Mouse (Mus musculus): Measurements from ENCODE around the gene Lrpap1. TPM values are rescaled to one million over a fixed set of nuclear protein-coding genes. Genes with fewer than 3 reads are reported as not detected.
A peak's percentile ranks its signal among the peaks of the same experiment; 100 is the strongest.

Lrpap1 gene
- polyA plus RNA-seq, 1 experiment from 2014 or later: 47.7 TPM

DNA sequence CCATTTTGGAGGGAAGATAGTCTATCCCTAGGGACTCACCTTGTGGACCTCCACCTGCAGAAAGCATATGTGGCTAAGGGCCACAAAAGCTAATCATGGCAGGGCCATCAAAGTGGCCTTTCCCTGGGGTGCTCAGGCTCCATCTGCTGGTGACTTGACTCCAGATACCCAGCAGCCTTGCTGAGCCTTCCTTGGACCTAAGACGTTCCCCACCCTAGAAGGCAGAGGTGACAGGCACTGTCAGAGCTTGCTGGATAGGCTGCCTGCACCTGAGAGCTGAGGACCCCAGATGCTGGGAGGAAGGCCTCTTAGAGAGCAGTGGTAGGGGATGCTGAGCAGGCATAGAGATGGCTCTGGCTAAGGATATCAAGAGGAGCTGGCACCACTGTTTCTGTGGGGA lies 25.7 kb upstream of the Lrpap1 start:
- H3K4me2 ChIP-seq (replicated peaks; ENCODE audit: low read depth): no peak overlapping the region
- no peak overlapping the region for H3K9ac ChIP-seq (ENCODE audit: low read depth, low read length)
- no peaks in the 10 kb centered on the region for H3K4me1 ChIP-seq (replicated peaks; ENCODE audit: control insufficient read depth, insufficient read depth, low read length)
- no peak for ATAC-seq
- H3K4me3 ChIP-seq (ENCODE audit: low read depth, low read length): no peak overlapping the region
- H3K27me3 ChIP-seq (replicated peaks; ENCODE audit: control insufficient read depth, insufficient read depth, low read length): no peaks in the 10 kb centered on the region
- TF ChIP-seq CTCF (IDR thresholded peaks at IDR 0.05; ENCODE audit: low read depth): peak; percentile 43; the same call in 1 of the 2 replicates
- no peaks in the 10 kb centered on the region for H3K9me3 ChIP-seq (ENCODE audit: control insufficient read depth)
- WGBS: 32% methylated on average over 1 of the region's 1 CpGs
- no peaks in the 10 kb centered on the region for H3K36me3 ChIP-seq (ENCODE audit: control insufficient read depth, insufficient read depth)
- H3K27ac ChIP-seq (ENCODE audit: low read depth, low read length): no peak overlapping the region

DNA sequence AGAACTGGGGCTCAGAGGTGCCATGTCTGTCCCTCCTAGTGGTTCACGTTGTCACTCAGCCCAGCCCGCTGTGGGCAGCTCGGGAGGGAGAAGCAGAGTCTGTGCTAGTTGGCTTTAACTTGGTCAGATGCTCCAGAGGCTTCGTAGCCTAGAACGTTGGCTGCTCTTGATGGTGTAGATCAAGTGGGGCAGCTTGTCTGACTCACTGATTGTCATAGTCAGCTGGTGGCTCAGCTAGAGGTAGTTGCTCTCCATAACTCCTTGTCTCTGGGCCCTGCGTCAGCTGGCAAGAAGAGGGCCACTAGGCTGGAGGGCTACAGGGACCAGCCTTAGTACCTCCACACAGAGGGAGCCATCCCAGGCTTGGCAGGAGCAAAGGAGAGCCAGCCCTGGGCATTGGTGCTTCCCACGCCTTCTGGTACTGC lies 24.2 kb upstream of the Lrpap1 start:
- WGBS: 88% methylated on average over 7 of the region's 7 CpGs
- Histone ChIP-seq H3K27me3 (replicated peaks; ENCODE audit: control insufficient read depth, insufficient read depth, low read length) (no peaks in the 10 kb centered on the region), H3K4me2 (replicated peaks; ENCODE audit: low read depth) (no peak overlapping the region), H3K9ac (ENCODE audit: low read depth, low read length) (no peak overlapping the region), H3K36me3 (ENCODE audit: control insufficient read depth, insufficient read depth) (no peaks in the 10 kb centered on the region), H3K4me3 (ENCODE audit: low read depth, low read length) (no peak overlapping the region), H3K9me3 (ENCODE audit: control insufficient read depth) (no peaks in the 10 kb centered on the region), H3K27ac (ENCODE audit: low read depth, low read length) (no peak overlapping the region), H3K4me1 (replicated peaks; ENCODE audit: control insufficient read depth, insufficient read depth, low read length) (no peaks in the 10 kb centered on the region)
- TF ChIP-seq CTCF (IDR thresholded peaks at IDR 0.05; ENCODE audit: low read depth): no peak
- no peak for ATAC-seq

DNA sequence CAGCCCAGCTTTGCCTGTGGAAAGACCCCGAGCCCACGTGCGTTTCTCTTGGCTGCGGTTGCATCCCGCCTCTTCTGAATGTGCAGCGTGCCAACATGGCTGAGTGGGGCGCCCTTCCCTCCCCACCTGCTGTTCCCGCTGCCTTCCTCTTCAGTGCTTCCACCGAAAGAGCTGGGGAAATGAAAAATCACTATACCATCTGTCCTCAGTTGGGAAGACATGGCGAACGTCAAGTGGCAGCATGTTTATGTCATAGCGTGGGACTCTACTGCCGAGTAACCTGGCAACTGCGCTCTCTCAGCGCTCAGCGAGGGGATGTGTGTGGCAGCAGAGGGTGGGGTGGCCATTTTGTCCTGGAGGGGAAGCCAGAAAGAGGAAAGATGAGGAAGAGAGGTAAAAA lies 23.6 kb upstream of the Lrpap1 start:
- Histone ChIP-seq H3K27me3 (replicated peaks; ENCODE audit: control insufficient read depth, insufficient read depth, low read length) (no peaks in the 10 kb centered on the region), H3K27ac (ENCODE audit: low read depth, low read length) (no peak overlapping the region), H3K9ac (ENCODE audit: low read depth, low read length) (no peak overlapping the region), H3K4me2 (replicated peaks; ENCODE audit: low read depth) (no peak overlapping the region), H3K4me1 (replicated peaks; ENCODE audit: control insufficient read depth, insufficient read depth, low read length) (no peaks in the 10 kb centered on the region), H3K4me3 (ENCODE audit: low read depth, low read length) (no peak overlapping the region), H3K9me3 (ENCODE audit: control insufficient read depth) (no peaks in the 10 kb centered on the region), H3K36me3 (ENCODE audit: control insufficient read depth, insufficient read depth) (no peaks in the 10 kb centered on the region)
- no peak for ATAC-seq
- TF ChIP-seq CTCF (IDR thresholded peaks at IDR 0.05; ENCODE audit: low read depth): no peak
- 77% methylated on average over 16 of the region's 16 CpGs for WGBS

DNA sequence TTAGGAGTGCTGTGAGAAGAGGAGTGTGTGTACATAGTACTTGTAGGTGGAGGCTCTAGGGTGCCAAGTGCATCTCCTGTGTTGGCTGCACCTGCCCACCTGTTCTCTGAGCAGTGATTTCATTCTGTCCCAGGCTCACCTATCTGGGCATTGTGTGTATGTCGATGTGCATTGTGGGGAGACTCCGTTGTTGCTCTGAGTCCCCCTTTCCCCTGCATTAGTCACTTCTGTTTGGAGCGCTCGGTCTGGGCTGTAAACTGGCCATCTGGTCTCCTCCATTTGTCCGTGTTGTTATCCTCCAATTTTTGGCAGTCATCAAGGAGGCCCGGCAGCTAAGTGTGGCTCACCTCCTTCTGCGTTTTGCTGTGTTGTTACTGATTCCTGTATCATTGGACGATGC lies 14.5 kb upstream of the Lrpap1 start:
- Histone ChIP-seq H3K27ac (ENCODE audit: low read depth, low read length) (no peak overlapping the region), H3K36me3 (ENCODE audit: control insufficient read depth, insufficient read depth) (no peaks in the 10 kb centered on the region), H3K4me3 (ENCODE audit: low read depth, low read length) (no peak overlapping the region), H3K4me1 (replicated peaks; ENCODE audit: control insufficient read depth, insufficient read depth, low read length) (no peaks in the 10 kb centered on the region), H3K9me3 (ENCODE audit: control insufficient read depth) (no peaks in the 10 kb centered on the region), H3K9ac (ENCODE audit: low read depth, low read length) (no peak overlapping the region), H3K4me2 (replicated peaks; ENCODE audit: low read depth) (no peak overlapping the region), H3K27me3 (replicated peaks; ENCODE audit: control insufficient read depth, insufficient read depth, low read length) (no peaks in the 10 kb centered on the region)
- TF ChIP-seq CTCF (IDR thresholded peaks at IDR 0.05; ENCODE audit: low read depth): no peak
- WGBS: 86% methylated on average over 8 of the region's 8 CpGs
- ATAC-seq: no peak

- TF ChIP-seq CTCF (IDR thresholded peaks at IDR 0.05; ENCODE audit: low read depth): no peak
- ATAC-seq: no peak
Measured at GRCm38 (mm10) chr5:35118418-35118817, 12.9 kb upstream of the Lrpap1 start.

DNA sequence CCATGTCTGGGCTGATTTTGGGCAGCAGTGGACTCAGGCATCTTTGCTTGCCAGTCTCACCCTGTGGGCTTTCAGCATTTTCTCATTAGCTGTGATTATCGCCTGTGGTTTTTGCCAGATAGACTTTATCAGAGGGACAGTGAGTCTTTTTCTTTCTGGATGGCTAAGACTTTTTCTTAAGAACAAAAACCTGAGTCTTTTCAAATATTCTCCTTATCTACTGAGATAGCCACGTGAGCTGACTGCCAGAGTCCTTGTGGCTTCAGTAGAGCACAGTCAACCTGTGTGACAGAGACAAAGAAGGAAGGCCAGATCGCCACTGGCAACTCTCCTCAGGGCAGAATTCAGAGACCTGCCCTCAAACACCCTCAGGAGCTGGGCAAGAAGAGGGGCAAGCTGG lies 12.1 kb upstream of the Lrpap1 start:
- H3K4me2 ChIP-seq (replicated peaks; ENCODE audit: low read depth): no peak overlapping the region
- no peak overlapping the region for H3K9ac ChIP-seq (ENCODE audit: low read depth, low read length)
- H3K4me3 ChIP-seq (ENCODE audit: low read depth, low read length): no peak overlapping the region
- H3K4me1 ChIP-seq (replicated peaks; ENCODE audit: control insufficient read depth, insufficient read depth, low read length): no peaks in the 10 kb centered on the region
- no peaks in the 10 kb centered on the region for H3K36me3 ChIP-seq (ENCODE audit: control insufficient read depth, insufficient read depth)
- WGBS: 62% methylated on average over 3 of the region's 3 CpGs
- no peaks in the 10 kb centered on the region for H3K27me3 ChIP-seq (replicated peaks; ENCODE audit: control insufficient read depth, insufficient read depth, low read length)
- H3K27ac ChIP-seq (ENCODE audit: low read depth, low read length): no peak overlapping the region
- TF ChIP-seq CTCF (IDR thresholded peaks at IDR 0.05; ENCODE audit: low read depth): no peak
- no peak for ATAC-seq
- H3K9me3 ChIP-seq (ENCODE audit: control insufficient read depth): no peaks in the 10 kb centered on the region

More at GRCm38 (mm10) chr5:35118418-35118817, 12.9 kb upstream of the Lrpap1 start:
- Histone ChIP-seq H3K27ac (ENCODE audit: low read depth, low read length) (no peak overlapping the region), H3K4me3 (ENCODE audit: low read depth, low read length) (no peak overlapping the region), H3K9ac (ENCODE audit: low read depth, low read length) (no peak overlapping the region), H3K9me3 (ENCODE audit: control insufficient read depth) (no peaks in the 10 kb centered on the region), H3K4me1 (replicated peaks; ENCODE audit: control insufficient read depth, insufficient read depth, low read length) (no peaks in the 10 kb centered on the region), H3K4me2 (replicated peaks; ENCODE audit: low read depth) (no peak overlapping the region), H3K27me3 (replicated peaks; ENCODE audit: control insufficient read depth, insufficient read depth, low read length) (no peaks in the 10 kb centered on the region), H3K36me3 (ENCODE audit: control insufficient read depth, insufficient read depth) (no peaks in the 10 kb centered on the region)
- WGBS: 100% methylated on average over 2 of the region's 2 CpGs

DNA sequence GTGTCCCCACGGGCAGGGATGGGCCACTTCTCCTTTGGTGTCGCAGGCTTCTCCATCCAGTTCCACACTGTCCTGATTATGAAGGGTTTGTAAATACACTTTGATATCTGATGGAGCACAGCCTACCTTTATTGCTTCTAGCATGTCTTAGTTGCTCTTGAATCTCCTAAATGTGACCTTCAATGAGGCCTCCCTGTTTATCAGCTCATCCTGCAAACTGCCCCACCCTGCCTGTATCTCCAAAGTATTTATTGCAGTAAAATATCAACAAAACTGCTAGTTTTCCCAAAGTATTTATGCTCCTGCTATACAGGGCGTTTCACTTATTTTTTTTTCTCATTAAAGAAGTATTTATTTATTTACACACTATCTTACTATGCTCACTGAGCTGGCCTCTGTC lies 10.4 kb upstream of the Lrpap1 start:
- Histone ChIP-seq H3K4me3 (ENCODE audit: low read depth, low read length) (no peak overlapping the region), H3K9ac (ENCODE audit: low read depth, low read length) (no peak overlapping the region), H3K36me3 (ENCODE audit: control insufficient read depth, insufficient read depth) (no peaks in the 10 kb centered on the region), H3K9me3 (ENCODE audit: control insufficient read depth) (no peaks in the 10 kb centered on the region), H3K27ac (ENCODE audit: low read depth, low read length) (no peak overlapping the region), H3K27me3 (replicated peaks; ENCODE audit: control insufficient read depth, insufficient read depth, low read length) (no peaks in the 10 kb centered on the region), H3K4me2 (replicated peaks; ENCODE audit: low read depth) (no peak overlapping the region), H3K4me1 (replicated peaks; ENCODE audit: control insufficient read depth, insufficient read depth, low read length) (no peaks in the 10 kb centered on the region)
- WGBS: 58% methylated on average over 3 of the region's 3 CpGs
- no peak for ATAC-seq
- TF ChIP-seq CTCF (IDR thresholded peaks at IDR 0.05; ENCODE audit: low read depth): no peak
